Mouse (Mus musculus) T-helper 17 cell (primary cell): ENCODE measurements around the gene Foxi3.

ENCODE experiments used
- in situ Hi-C, 2 experiments: fragments of 300-600 bp; cut with MboI, MseI; formaldehyde crosslinking; loops; 1 replicate in 1 of 2; 2 replicates in 1 of 2; pipeline ENCODE4 v1.15.1; 2025; ENCODE audit warnings: high pct_unique_total_duplicates in 2 of 2

Gene Foxi3

DNA sequence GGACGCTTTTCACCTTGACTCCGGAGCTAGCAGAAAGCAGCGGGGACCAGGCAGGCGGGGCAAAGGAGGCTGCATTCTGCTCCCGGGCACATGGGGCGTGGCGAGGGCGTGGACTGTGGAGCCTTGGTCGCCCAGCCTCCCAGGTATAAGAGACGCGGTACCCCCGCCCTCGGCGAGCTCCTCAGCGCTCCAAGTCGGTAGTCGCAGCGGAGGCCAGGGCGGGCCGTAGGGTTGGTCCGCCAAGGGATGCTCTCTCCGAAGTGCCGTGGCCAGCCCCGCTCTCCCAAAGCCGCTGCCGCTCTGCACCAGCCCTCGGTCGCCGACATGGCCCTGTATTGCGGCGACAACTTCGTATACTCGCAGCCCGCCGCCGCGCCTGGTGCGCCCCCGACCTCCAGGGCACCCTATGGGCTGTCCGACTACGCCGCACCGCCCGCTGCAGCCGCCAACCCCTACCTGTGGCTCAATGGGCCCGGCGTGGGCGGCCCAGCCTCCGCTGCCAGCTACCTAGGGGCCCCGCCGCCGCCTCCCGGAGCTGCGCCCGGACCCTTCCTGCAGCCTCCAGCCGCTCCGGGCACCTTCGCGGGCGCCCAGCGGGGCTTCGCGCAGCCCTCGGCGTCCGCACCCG lies at the start of gene Foxi3:
Gene Foxi3, plus strand, starts transcription at position 247 of the 628 bp plus-strand sequence.
- in situ Hi-C loops, result loop anchor here in 1 of 2 experiments (5.0 to 10.0 kb wide), 2 partner anchors 56 to 168 kb away; no protein-coding TSS in a partner anchor

DNA sequence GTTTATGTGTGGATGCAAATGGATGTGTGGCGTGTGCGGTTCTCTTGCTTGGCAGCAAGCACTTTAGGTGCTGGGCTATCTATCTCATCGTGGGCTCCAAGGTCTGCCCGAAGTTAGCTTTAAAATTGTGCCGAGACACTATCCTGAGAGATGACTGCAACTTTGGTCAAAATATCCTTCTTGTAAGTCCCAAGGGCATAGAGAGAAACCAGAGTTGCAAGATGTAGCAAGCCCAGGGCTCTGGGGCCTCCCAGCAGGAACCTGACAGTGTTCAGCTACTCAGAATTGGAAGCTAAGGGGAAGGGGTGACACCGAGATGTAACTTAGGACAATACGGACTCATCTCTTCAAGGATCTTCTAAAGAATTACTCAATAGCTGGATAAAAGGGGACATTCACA lies 46.8 kb upstream of the Foxi3 start:
- in situ Hi-C loops, result no loop called here

GRCm38 (mm10) chr6:70910285-70910684 lies 46.0 kb upstream of the Foxi3 start:
- in situ Hi-C loops, result no loop called here

DNA sequence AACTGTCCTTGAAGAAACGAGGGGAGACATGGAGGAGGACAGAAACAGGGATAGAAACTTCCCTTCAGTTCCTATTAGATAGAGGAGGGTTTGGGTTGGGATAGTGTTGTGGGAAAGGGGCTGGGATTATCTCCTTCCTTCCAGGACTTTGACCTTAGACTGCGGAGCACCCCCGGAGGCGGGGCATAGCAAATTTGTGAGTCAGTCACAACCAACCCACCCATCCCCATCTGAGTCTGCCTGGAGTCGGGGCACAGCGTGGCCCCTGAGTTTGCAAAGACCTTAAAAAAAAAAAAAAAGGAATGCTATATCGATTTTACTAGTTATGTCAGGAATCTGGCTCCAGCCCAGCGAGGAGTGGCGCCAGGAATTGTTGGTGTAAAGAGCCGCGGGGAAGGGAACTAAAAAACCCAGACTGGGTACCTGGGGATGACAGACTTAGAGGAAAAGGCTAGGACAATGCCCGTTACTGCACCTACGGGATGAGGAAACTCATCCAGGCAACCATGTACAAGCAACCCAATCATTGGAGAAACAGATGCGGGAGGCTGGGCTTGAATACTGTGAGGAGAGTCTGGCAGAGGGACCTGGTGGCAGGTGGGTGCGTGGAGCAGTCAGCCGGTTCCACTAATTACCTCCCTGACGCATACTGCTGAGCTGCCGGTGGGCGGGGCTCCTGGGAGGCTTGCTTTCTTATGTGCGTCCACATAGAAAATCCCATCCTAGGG lies 44.5 kb upstream of the Foxi3 start:
- in situ Hi-C loops, result no loop called here

- in situ Hi-C loops, result no loop called here
These were observed 44.0 kb upstream of the Foxi3 start for GRCm38 (mm10) chr6:70912396-70912765.

- in situ Hi-C loops, result no loop called here
These were observed 37.5 kb upstream of the Foxi3 start, which contains the start of gene Tex37 for GRCm38 (mm10) chr6:70918827-70919226. Tex37 (minus strand) TSS chr6:70918927.

GRCm38 (mm10) chr6:70921274-70922074 lies 34.9 kb upstream of the Foxi3 start:
- in situ Hi-C loops, result no loop called here

- in situ Hi-C loops, result no loop called here
These were observed 24.5 kb upstream of the Foxi3 start for GRCm38 (mm10) chr6:70931801-70932200.

GRCm38 (mm10) chr6:70953274-70953673 lies 3.1 kb upstream of the Foxi3 start:
- in situ Hi-C loops, result loop anchor here in 1 of 2 experiments (10.0 kb wide), 1 partner anchor 172 kb away; no protein-coding TSS in a partner anchor

DNA sequence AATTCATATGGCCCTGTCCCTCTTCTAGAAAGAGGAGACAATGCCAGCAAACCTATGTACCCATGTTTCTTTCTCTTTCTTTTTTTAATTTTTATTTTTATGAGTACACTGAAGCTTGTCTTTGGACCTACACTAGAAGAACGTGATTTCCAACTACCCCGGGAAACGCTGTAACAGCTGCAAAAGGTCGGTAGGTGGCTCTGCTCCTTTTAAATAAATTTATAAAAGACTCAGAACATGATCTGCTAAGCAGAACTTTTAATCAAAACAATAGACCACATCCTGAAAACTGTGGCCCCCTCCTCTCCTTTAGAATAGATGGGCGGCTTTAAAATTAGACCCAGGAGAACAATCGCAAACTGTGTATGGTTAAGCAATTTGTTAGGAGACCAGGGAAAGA lies 2.3 kb upstream of the Foxi3 start:
- in situ Hi-C loops, result loop anchor here in 1 of 2 experiments (10.0 kb wide), 1 partner anchor 171 kb away; no protein-coding TSS in a partner anchor

DNA sequence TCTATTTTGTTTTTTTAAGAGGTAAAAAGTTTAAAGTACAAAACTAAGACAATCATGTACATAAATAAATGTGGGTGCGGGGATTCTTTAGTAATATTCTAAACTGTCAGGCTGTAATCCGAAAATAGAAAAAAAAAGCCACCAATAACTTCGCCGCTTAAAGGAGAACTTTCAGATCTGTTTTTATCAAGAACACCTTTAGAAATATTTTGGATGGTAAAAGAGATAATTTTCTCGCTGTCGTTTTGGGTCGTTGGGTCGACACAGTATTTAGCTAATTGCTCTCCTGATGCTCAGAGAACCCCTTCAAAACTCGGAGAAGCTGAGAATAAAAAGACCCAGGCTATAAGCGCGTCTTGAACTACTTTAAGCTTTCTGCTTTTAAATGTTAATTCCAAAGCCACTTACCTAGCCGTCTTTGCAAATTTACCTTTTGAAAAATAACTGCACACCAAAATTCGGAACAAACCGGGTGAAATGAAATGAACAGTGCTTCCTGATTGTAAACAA lies 985 bp upstream of the Foxi3 start:
- in situ Hi-C loops, result loop anchor here in 1 of 2 experiments (5.0 to 10.0 kb wide), 2 partner anchors 57 to 169 kb away; no protein-coding TSS in a partner anchor

DNA sequence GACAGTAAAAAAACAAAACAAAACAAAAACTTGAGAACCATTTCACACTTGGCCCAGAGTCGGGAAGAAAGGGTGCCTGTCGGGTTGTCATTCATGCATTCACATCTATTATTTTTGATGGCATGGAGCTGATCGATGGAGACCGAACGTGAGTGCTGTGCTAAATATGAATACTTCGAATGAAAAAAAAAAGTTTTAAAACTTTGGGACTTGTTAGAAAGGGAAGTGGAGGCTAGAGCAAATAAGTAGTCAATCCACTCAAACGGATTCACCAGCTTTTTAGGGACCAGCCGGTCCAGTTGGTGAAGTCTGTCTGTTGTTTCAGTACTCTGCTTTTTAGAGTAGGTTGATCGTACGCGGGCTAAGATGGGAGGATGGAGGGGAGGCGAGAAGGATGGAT lies 490 bp upstream of the Foxi3 start:
- in situ Hi-C loops, result loop anchor here in 1 of 2 experiments (5.0 to 10.0 kb wide), 2 partner anchors 56 to 169 kb away; no protein-coding TSS in a partner anchor

GRCm38 (mm10) chr6:70956936-70957335 lies 605 bp downstream of the Foxi3 start:
- in situ Hi-C loops, result loop anchor here in 1 of 2 experiments (5.0 to 10.0 kb wide), 2 partner anchors 55 to 168 kb away; no protein-coding TSS in a partner anchor

DNA sequence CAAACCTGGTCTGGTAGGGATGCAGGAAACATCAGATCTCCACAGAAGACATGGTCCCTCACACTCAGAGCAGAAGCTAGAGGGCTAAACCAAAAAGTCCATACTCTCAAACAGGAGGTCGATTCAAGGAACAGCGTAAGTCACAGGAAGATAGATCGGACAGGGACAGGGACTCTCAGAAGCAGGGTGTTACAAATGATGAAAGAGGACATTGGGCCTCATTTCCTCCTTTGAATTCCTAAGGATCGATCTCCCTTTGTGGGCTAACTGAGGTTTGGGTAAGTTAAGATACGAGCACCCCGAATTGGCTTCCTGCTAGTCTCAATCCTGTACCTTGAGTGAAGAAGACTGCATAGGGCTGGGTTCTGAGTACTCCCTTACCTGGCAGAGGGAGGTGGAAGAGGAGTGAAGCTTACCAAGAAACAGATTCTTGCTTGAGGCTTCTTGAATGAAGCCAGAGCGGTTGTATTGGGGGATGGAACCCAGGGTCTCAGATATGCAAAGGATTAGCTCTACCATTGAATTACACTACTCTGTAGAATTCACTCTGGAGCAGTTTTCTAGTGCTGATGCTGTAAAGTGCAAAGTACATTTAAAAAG lies 1.1 kb downstream of the Foxi3 start:
- in situ Hi-C loops, result loop anchor here in 1 of 2 experiments (5.0 to 10.0 kb wide), 2 partner anchors 55 to 167 kb away; no protein-coding TSS in a partner anchor

DNA sequence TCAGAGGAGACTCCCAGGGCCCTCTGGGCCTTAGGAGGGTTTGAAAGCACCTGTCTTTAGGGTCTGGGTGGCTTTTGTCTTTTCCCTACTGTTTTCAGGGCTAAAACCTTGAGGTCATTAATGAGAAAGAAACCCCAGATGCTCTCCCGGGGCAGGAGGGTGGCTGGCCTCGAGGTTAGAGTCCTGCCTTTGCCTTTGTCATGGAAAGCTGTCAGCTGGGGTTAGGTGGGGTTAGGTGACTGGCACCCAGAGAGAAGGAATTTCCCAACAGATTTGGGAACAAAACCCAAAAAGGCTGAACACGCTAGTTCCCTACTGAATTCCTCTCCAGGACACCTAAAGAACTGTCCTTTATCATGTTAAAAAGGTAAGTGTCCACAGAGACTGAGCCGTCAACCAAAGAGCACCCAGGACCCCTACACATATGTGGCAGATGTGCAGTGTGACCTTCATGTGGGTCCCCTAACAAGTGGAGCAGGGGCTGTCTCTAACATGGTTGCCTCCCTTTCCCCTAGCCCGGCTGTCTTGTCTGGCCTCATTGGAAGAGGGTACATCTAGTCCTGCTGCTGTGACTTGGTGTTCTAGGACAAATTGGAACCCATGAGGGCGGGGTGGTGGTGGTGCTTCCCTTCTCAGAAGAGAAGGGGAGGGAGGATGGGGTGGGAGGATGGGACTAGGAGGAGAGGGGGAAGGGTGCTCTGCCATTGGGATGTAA lies 7.9 kb downstream of the Foxi3 start:
- in situ Hi-C loops, result no loop called here

- in situ Hi-C loops, result no loop called here
These were observed 9.4 kb downstream of the Foxi3 start for GRCm38 (mm10) chr6:70965694-70966093.

DNA sequence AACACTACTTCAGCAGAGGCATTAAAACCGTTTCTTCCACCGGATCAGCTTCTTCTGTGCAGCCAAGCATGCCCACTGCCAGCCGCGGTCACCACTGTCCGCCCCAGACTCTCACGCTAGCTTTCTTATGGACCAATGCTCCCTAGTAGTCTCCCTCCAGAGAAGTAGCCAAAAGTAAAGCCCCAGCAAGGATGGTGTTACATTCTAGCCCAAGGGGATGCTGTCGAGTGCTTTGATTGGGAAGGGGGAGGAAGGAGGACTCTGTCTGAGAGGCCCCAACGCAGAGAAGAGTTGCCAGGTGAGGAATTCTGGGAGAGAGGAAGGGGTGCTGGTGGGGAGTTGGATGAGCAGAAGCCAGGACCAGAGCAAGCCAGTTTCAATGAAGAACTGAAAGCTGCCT lies 11.1 kb downstream of the Foxi3 start:
- in situ Hi-C loops, result no loop called here

GRCm38 (mm10) chr6:70968291-70968690 lies 12.0 kb downstream of the Foxi3 start:
- in situ Hi-C loops, result no loop called here

- in situ Hi-C loops, result no loop called here
These were observed 16.7 kb downstream of the Foxi3 start for GRCm38 (mm10) chr6:70973066-70973465.

DNA sequence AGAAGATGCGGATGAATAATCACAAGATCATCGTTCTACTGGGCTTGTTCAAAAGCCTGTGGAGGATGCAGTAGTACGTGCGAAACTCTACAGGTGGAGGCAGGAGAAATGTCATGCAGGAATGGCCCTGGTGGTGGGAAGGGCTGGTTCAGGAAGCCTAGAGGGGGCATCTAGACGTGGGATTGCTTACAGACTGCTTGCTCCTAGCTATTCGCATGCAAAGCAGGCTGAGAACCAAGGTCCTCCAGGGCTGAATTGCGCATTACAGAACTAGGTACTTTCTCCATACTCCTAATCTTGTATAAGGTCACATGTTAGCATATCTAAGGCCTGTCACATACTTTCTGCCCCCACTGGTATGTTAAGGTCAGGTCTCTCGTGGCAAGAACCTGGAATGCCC lies 24.7 kb downstream of the Foxi3 start:
- in situ Hi-C loops, result no loop called here
